Mouse (Mus musculus) lung, postnatal 0 days (tissue): ENCODE measurements at regions not wholly inside any gene's neighbourhood (a gene's known extent, or its start where the extent isn't known, plus 50 kb on each side); places are given as distances from the start of the nearest gene placed in this dataset.

ENCODE experiments used
- CTCF ChIP-seq: IDR thresholded peaks from 2 replicates; pipeline ENCODE4 v1.5.1; 2016; ENCODE audit warnings: antibody characterized with exemption, mild to moderate bottlenecking
- EP300 ChIP-seq: IDR thresholded peaks from 2 replicates; pipeline ENCODE4 v1.6.1; 2016; ENCODE audit warnings: antibody characterized with exemption, mild to moderate bottlenecking, control low read depth

DNA sequence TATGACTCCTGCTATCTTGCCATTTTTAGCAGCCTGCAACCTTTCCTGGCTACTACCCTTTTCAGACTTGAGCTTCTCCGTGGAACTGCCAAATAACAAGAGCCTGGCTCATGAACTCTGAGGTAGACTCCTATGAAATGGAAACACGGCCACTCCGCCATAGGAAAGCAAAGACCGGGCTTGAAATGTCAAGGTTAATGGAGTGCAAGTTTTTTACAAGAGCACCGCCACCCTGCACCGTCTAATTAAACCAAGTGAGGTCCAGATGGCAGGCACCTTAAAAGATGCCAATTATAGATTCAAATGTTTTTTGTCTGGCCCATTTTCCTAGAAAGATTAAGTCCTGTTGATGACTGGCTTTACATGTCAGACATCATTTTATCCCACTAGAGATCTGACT, 818.0 kb upstream of the Sox9 start:
- TF ChIP-seq CTCF: no peak
- no peak for TF ChIP-seq EP300
